Mouse (Mus musculus): ENCODE data around the gene Arhgap15.

The Arhgap15 gene

DNA sequence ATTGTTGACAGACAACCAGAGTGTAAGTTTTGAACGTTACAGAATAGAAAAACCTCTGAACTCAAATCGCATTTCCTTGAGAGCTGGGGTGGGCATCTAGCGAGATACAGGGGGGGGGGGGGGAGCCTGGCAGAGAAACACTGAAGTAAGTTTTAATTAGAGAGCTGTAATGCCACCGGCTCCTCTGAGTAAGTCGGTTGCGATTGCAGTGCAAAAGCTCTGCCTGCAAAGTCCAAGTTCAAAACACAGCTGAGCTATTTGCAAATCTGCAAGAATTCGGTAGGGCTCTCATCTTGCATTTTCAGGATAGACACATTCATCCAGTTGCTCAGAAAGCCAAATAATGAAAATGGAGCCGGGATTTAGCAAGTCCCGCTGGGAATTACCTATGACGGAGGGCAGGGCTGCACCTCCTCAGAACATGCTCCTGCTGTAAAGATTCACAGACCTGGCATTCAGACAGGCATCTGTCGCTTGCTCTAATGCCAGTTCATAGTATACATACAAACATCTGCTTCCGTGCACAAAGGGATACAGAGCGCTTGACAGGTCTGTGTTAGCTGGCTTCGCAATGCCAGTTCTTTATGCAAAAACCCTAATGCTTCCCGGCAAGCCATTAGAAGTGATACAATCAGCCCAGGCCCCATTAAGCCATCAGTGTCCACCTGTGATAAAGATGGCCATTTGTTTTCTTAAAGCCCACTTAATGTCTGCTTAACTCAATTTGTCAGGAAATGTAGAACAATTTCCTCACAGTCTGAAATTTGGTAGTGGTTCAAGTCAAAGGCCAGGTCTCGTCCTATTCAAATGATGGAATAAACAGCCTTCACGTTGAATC lies 556.6 kb downstream of the Arhgap15 start:
- no peak for DNase-seq (ENCODE audit: low spot score in 2 of 2)

DNA sequence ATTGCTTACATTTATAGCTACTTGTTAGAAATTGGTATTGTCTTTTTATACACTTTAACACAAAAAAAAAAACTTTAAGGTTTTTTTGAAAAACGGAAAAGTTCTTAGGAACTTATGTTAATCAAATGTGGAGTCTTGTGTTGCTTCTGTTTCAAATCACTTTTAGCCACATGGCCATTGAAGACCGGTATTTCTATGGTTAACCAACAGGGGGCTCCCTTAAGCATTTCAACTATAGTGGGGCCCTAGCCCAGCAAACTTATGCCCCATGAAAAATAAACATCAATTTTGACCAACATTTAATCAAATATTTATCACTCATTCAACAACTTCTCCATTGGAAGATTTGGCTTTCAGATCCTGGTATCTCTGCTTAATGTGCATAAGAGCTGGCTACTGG lies 557.5 kb downstream of the Arhgap15 start:
- no peak for DNase-seq (ENCODE audit: low spot score in 2 of 2)

DNA sequence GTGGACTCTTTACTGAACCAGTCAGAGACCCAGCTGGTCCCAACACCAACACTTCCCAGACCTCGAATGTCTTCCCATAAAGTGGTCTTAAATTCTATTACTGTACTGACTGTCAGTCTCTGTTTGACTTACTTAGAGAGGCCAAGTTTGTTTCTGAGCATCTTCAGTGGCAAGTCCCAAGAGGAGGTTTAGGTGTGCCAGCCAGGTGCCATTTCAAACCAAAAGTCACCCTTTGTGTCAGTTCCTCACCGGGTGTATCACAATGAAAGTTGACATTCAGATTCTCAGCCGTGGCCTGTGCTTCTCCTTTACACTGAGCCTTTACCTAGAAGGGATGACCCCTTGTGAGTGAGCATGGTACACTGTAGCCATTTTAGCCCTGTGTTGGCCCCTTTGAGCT lies 560.5 kb downstream of the Arhgap15 start:
- DNase-seq (ENCODE audit: low spot score in 2 of 2), result no peak

DNA sequence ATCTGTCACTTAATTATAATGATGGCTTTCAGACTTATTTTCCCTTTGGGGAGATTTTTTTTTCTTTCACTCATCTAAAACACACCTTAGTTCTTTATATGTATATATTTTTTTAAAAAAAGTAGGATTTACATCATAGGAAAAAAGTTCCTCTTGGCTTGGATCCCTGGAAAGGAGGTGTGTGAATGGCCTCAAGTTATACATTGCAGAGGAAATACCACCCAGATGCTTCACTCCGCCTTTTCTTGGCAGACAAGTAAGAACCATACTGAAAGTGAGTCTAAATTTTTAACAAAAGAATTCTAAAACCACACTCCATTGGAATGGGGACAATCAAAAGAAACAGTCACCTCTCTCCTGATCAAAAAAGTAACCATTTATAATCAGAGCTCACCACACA lies 560.9 kb downstream of the Arhgap15 start:
- no peak for DNase-seq (ENCODE audit: low spot score in 2 of 2)

DNA sequence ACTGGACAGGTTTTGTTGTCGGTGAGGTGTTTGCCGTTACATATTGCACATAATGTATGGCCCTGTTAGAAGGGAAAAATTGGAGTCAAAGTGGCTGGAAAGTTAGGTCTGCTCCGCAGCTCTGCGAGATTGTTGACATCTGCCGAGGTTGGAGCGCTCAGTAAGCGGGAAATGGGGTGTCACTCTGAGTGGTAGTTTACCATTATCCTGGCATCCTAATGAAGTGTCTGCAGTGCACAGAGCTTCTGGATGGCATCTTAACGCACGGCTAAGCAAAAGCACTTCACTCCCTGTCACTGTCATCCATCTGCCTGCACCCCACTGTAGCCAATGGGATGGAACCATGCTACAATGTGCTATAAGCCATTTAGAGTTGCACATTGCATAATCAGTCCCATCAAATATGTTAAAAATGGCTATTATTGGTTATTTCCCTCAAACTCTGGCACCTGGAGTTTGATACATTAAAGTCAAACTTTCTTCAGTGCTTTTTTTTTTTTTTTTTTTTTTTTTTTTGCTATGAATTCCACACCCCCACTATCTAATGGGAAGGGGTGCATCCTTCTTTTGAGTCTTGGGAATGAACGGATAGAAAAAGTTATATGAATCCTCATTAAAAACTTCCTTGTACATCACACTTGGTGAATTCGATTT lies 561.6 kb downstream of the Arhgap15 start:
- no peak for DNase-seq (ENCODE audit: low spot score in 2 of 2)

DNA sequence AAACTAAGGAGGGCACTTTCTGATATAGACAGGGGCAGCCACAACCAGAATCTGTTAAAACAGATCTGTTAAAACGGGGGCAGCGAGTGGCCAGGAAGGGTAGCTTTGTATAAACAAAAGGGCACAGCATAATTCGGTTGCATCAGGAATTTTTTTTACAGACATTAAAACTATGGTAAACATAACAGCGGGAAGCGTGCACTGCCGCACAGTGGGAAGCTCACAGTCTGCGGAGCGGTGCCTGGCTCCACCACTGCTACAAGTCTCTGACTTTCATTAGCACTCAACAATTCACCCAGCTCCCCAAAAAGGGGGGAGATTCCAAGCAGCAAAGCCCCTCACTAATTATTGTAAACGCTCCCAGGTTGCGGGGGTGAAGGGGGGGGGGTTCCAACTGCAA lies 562.6 kb downstream of the Arhgap15 start:
- DNase-seq (ENCODE audit: low spot score in 2 of 2), result no peak

DNA sequence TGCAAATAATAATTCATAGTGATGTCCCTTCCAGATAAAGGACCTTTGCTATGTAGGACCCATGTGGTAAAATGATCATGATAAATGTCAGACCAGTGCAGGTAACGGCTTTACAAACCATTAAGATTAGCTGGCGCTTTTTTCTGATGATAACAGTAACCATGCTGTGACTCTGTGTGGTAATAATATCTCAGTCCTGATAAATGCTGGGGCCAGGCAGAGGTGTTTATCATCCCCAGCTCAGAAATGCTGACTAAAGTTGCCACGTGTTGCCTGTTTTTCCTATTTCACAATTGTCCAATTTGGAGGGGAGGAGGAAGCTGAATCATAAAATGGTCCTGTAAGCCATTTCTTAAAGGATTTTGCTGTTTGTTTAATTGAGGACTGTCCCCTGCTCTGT lies 564.9 kb downstream of the Arhgap15 start:
- no peak for DNase-seq (ENCODE audit: low spot score in 2 of 2)

DNA sequence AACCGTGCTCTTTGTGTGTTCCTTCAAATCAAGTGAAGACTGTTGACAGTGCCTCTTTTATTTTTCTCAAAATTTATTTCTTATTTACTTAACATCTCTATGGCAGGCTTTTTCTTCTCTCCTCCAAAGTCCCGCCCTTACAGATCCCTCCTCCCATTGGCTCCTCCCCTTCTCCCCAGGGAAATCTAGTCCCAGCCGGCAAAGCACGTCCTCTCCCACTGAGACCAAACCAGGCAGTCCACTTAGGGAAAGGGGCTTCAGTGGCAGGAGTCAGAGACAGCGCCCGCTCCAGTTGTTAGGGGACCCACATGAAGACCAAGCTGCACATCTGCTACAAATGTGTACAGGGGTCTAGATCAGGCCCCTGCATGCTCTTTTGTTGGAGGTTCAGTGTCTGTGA lies 569.8 kb downstream of the Arhgap15 start:
- no peak for DNase-seq (ENCODE audit: low spot score in 2 of 2)

DNA sequence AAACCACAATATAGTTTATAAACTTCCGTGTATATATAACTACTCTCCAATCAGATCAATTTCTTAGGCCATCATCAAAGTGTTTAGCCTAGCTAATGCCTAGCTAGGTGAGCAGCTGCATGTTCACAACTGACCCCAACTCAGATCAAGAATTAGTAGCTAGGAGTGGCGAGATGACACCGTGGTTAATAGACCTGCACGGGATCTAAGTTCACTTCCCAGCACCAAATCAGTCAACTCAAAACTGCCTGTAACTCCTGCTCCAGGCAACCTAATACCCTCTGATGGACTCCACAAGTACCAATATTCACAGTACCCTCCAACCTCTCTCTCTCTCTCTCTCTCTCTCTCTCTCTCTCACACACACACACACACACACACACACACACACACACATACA lies 570.9 kb downstream of the Arhgap15 start:
- DNase-seq (ENCODE audit: low spot score in 2 of 2), result no peak

DNA sequence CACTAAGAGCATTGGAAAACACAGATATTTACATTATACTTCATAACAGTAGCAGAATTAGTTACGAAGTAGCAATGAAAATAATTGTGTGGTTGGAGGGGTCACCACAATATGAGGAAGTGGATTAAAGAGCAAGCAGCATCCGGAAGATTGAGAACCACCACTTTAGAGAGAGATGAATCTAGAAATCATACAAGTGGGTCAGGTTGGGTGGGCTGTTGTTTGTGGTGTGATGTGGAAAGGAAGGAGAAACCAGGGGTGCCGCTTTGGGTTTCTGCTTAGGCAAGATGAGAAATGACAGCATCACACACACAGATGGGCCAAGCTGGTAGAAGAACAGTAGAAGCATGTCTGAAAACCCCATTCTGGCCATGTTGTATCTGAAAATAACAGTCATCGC lies 575.2 kb downstream of the Arhgap15 start:
- DNase-seq (ENCODE audit: low spot score in 2 of 2), result no peak

DNA sequence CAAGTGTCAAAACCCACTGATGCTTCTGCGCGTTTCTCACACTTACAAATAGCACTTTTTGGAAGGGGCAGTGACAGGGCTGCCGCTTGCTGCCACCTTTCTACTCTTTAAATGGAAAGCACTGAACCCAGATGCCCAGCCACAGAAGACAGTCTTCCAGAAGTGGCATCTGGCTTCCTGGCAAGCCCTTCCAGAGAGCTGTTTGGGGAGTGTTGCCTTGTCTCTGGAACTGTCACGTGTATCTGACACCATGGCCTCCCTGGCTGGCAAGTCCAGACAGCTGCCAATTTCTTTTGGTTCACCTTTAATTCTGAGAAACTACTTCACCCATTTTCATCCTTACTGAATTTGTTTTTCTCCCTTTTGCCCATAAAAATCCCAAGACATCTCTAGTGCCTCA lies 584.7 kb downstream of the Arhgap15 start:
- DNase-seq (ENCODE audit: low spot score in 2 of 2), result no peak

DNA sequence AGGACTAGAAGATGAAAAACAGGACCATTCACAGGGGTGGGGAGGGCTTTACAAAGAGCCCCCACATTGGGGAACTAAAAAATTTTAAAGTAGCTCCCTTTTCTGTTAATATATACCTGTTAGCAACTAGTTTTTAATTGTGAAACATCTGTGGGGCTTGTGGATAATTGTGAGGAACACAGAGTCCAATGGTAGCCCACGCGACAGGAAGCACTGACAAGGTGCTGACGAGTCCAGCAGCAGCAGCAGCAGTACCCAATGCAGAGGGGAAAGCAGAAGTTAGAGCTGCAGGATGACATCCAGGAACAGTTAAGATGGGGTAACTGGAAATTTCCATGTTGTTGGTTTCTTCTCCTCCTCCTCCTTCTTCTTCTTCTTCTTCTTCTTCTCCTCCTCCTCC lies 585.4 kb downstream of the Arhgap15 start:
- no peak for DNase-seq (ENCODE audit: low spot score in 2 of 2)

DNA sequence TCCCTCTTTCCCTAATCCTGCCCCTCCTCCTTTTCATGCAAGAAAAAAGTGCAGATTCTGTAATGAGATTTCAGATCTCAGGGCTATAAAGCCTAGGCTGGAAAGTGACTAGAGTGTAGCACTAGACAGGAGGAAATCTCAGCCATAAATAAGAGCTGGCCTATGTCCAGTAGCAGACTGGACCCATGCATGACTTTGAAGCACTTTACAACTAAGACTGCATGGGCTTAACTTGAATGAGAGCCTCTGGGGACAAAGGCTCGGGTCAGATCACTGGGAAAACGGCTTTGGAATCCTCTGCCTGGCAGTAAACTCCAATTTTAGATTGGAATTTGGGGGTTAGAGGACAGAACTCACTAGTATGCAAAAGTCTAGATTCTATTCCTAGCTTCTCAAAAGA lies 585.9 kb downstream of the Arhgap15 start:
- no peak for DNase-seq (ENCODE audit: low spot score in 2 of 2)

DNA sequence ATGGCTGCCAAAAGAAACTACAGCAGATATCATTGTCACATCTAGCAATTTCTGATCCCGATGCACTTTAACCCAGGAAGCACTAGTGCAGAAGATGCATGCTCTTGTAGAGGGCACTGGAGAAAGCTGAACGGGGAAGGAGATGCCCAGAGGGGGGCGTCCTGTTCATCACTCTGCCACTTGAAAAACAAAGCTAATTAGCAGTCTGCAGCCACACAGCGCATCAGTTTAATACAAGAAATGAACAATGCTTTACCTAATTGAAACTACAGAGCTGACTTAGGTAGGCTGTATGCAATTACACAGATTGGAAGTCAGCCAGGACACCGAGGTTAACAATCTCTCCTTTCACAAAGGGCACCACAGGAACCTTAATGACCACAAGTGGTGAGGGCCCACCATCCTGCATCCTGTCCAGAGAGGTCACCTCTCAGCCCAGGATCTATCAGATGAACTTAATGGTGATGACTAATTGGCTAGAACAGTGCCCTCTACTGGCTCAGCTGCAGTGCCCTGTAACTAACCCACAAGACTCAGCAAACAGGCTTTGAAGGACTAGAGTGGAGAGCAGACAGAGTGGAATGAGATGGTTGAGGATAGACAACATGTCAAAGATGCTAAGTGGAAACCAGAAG lies 588.2 kb downstream of the Arhgap15 start:
- no peak for DNase-seq (ENCODE audit: low spot score in 2 of 2)

DNA sequence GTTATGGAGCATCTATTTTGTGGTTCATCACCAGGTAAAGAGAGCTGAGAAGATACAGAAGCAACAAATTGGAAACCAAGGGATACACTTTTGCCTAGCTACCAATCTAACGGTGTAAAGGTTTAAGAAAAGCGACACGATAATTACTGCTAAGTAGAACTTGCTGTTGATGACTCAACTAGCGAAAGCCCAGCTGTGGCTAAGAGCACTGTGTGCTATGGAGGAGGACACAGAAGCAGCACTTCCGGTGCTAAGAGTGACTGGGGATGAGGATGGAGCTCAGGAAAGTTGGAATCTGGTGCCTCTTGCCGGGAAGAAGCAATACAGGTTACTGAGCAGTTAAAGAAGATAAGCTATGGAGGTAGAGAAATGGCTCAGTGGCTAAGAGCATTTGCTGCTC lies 589.8 kb downstream of the Arhgap15 start:
- DNase-seq (ENCODE audit: low spot score in 2 of 2), result no peak

DNA sequence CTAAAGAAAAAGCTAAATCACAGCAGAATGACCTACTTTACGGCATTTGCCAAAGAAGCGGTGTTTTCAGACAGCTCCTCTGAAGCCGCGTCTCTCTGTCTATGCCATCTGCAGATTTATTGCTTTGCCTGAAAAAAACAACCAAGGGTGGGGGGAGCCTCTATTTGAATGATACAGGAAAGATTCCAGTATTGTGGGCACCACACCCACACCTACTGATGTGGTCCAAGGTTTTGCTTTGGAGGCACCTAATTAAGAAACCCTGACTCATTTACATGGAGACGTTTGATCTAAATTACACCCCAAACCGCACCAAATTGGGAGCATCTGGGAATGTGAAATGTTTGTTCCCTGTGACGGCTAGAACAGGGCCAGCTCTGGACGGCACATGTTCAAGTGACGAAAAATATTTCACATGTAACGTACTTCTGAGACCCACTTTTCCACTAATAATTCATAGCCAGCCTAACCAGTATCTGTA lies 592.5 kb downstream of the Arhgap15 start:
- no peak for DNase-seq (ENCODE audit: low spot score in 2 of 2)

DNA sequence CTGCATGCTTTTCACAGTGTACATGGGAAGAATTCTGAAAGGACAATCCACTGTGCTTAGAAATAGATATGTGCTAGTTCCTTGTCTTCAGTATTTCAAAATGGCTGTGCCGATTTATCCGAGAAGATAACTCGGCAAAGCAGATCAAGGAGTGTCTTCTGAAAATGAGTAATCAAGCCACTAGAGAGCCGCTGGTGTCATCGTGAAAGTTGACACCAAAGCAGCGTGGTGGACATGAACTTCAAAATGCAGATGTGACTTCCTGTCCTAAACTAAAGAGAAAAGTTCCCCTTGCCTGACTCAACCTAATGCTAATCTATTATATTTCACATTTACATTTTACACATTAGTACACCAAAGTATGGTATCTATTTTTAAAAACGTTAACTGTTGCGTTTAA lies 596.2 kb downstream of the Arhgap15 start:
- DNase-seq (ENCODE audit: low spot score in 2 of 2), result no peak

DNA sequence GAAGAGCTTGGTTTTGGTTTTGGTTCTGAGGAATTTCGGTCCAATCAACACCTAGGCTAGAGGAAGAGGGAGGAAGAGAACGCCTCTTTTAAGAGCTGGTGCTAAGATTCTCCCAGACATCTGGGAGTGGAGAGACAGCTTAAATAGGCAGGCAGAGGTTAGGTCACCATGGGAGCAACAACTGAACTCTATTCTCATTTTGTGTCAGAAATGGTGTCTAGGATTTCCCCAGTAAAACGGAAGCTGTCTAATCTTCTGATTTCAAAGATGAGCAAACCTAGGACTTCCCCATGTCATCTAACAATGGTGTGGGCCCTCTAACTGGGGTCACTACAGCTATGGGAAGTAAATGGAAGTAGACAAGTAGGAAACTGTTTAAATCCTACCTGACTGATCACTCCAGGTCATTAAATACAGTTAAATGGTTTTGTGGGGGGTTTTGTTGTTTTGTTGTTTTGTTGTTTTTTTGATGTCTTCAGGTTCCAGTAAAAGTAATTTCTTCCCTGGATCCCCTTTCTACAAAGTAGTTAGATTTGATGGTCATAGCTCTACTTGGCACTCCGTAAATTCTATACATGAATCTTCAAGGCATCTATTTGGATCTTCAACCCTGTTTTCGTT lies 596.8 kb downstream of the Arhgap15 start:
- no peak for DNase-seq (ENCODE audit: low spot score in 2 of 2)

DNA sequence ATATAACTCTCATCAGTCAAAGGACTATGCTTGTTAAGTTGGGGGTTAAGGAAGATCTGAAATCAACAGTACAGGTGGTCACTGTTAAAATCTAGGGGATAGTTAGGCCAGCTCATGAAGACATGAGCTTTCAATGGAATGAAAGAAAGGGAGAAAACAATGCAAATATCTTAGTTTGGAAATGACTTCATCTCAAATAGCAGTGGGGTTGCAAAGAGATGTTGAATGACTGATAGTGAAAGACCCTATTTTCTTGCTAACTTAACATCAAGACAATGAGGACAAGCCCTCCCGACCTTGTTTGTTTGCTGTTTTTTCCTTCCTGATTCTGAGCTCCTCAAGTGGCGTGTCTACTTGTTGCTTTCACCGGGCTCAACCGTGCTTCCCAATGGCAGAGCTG lies 597.6 kb downstream of the Arhgap15 start:
- DNase-seq (ENCODE audit: low spot score in 2 of 2), result no peak

DNA sequence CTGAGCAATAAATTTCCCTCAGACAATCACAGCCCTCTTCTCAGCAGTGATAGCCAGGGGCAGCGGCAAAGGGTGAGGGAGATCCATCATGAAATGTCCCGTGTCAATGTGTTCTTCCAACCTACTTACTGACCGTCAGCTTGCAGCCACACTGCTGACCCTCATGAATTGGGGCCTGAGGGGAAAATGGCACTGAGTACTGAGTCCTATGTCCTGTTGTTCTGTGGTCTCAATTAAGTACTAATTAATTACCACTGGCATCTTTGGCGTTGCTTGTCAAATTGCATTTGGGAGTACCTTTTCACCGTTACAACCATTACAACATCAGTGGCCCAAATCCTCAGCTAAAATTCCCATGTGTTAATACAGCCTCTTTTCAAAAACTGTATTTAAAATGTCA lies 599.2 kb downstream of the Arhgap15 start:
- DNase-seq (ENCODE audit: low spot score in 2 of 2), result no peak

DNA sequence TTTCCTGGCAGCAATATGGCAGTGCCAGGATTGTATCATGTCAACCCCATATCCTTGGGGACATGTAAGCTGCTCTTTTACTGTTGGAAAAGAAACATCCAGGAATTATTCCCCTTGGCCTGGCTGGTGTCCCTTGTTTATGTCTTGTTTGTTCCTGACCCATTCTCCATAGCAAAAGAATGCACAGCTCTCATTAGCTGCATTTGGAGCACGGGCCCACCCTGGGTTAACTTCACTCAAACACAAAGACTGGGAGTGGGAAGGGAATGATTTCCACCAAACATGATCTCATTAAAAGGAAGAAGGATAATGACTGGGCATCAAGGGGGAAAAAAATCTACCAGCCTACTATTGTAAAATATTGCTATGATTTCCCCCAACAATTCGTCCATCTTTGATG lies 600.5 kb downstream of the Arhgap15 start:
- no peak for DNase-seq (ENCODE audit: low spot score in 2 of 2)

DNA sequence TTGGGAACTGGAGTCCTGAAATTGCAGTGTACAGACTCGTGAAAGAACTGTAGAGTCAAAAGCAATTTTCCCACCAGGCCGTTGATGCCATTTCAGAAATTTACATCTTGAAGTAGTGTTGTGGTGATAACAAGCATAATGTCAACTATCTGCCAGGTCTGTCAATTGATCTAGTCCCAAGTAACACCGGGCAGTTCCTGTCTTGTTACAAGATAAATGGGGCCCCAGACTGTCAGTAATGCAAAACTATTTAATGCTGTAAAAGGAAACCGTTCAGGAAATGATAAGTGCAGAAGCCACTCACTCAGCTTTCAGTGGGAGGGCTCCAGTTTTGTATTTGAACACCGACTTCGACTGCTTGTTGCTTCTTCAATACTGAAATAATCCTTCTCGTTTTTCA lies 604.3 kb downstream of the Arhgap15 start:
- DNase-seq (ENCODE audit: low spot score in 2 of 2), result no peak

DNA sequence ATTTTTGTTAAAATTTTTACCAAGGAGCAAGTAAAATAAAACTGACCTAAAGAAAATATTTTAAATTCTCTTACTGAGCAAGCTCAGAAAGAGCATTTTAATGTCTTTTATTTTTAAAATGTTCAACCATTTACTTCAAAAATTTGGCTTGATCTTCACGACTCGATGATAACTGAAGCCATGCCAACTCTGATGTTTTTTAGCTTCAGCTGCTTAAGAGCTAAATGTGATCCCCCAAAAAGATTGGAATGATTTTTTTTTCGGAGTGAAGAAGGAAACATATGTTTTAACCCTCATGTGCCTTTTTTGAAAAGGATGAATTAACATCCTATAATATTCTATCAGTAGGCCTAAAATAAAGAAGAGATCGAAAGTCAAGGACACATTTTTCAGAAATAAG lies 605.0 kb downstream of the Arhgap15 start:
- no peak for DNase-seq (ENCODE audit: low spot score in 2 of 2)
